Mouse (Mus musculus) lung, adult 2 months (tissue): ENCODE results near the gene Ythdf1. TPM values are rescaled to one million over a fixed set of nuclear protein-coding genes. Genes with fewer than 3 reads are reported as not detected.

ENCODE experiments used
- DNase-seq: peaks from one replicate; pipeline ENCODE4 v3.0.0; 2022
- H3K4me1 ChIP-seq: fragments of 200-500 bp; 2 replicates; pipeline ENCODE4 v1.6.1; 2011; ENCODE audit warnings: low read length; ENCODE audit not compliant: control insufficient read depth, insufficient read depth
- H3K4me3 ChIP-seq: fragments of 200-500 bp; replicated peaks from 2 replicates; pipeline ENCODE3; 2011; ENCODE audit warnings: low read depth, mild to moderate bottlenecking, control low read depth, low read length; ENCODE audit errors: extremely low read depth
- CTCF ChIP-seq: fragments of 200-500 bp; IDR thresholded peaks from 2 replicates; pipeline ENCODE4 v1.5.1; 2011; ENCODE audit warnings: mild to moderate bottlenecking, low read length, control low read depth; ENCODE audit not compliant: insufficient read depth
- POLR2A ChIP-seq: fragments of 200-500 bp; IDR thresholded peaks from 2 replicates; pipeline ENCODE4 v1.6.1; 2011; ENCODE audit warnings: low read depth, mild to moderate bottlenecking, control low read depth, low read length, borderline replicate concordance; ENCODE audit errors: extremely low read depth
- WGBS: fragments of 180-500 bp; shearing (Covaris S2); methylation state at CpG from one replicate; pipeline ENCODE4 v1.1.7; 2018; 5-methylcytosine and 5-hydroxymethylcytosine counted together
- polyA plus RNA-seq: library from polyadenylated mRNA; depleted of rRNA; stranded (reverse); fragments of >200 nt; gene quantifications from 2 replicates; pipeline ENCODE4 v1.2.3, GENCODE M21; 2012; rRNA removed

Gene Ythdf1
- polyA plus RNA-seq, 1 experiment = 42.9 TPM

DNA sequence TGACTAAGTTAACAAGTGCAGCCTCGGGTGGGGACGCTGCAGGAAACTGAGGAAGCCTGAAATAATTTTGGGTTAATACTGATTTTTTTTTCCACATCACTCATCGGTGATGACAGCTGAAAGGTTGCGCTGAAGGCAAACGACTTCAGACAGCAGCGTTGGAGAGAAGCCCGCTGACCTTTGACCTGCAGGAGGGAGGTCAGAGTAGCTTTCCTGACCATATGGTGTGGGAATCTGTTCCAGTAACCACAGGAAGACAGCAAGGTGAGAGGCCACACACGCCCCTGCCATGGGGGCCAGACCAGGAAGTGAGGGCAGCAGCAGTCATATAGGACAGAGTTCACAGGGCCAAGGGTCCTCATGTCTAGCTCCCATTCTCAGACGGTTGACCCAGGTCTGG, 39.5 kb downstream of the Ythdf1 start:
- no peak for DNase-seq
- TF ChIP-seq CTCF (no peak), POLR2A (no peak)
- Histone ChIP-seq H3K4me1 (no peaks in the 10 kb centered on the region), H3K4me3 (no peak overlapping the region)
- 40% methylated on average over 9 of the region's 9 CpGs for WGBS

DNA sequence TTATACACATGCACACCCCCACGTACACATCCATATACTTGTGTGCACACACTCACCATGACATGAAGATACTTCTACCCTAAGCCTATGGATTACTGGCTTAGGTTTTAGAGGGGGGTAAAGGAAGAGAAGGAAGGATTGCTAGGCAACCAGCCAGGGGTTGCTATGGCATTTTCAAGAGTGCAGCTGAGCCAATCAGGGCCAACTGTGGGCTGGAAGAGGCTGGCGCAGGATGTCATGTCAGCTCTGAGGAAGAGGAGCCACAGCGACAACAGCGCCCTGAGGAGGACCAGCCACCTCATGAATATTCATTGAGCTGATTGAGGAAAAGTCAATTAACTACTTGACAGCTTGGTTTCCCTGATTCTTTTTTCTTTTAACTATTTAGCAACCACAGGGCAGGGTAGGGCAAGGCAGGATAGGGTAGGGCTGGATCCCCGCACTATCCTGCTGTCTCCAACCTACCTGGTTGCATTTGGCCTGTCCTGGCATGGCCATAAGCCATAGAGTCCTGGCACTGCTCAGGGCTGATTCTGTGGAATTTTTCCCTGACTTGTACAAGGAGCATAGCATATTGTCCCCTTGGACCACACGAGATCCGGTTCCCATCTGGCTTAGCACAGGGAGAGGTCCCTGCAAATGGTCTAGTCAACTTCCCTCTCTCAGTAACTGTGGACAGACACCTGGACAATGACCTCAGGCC, 41.2 kb downstream of the Ythdf1 start:
- H3K4me3 ChIP-seq = no peak overlapping the region
- no peaks in the 10 kb centered on the region for H3K4me1 ChIP-seq
- TF ChIP-seq POLR2A = no peak
- TF ChIP-seq CTCF = no peak
- no peak for DNase-seq
- WGBS = 52% methylated on average over 7 of the region's 7 CpGs

DNA sequence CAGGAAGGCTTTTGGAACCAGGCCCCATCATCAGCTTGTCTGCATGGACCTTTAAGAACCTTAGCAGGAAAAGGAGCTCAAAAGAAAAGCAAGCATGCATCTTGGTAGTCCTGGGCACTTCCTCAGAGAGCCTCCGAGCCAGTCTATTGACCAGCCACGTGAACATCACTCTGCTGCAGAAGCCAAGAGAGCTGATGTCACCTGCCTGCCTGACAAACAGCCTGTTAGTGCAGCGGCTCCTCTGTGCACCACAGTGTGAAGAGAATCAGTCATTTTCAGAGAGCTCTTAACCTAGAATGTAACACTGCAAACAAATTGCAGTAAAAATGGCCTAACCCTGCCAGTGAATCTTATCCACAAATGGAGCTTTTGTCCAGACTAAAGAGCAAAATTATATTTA, 50.7 kb downstream of the Ythdf1 start:
- no peak for TF ChIP-seq CTCF
- no peak for TF ChIP-seq POLR2A
- Histone ChIP-seq H3K4me3 (no peak overlapping the region), H3K4me1 (no peaks in the 10 kb centered on the region)
- no peak for DNase-seq
- 44% methylated on average over 3 of the region's 3 CpGs for WGBS

DNA sequence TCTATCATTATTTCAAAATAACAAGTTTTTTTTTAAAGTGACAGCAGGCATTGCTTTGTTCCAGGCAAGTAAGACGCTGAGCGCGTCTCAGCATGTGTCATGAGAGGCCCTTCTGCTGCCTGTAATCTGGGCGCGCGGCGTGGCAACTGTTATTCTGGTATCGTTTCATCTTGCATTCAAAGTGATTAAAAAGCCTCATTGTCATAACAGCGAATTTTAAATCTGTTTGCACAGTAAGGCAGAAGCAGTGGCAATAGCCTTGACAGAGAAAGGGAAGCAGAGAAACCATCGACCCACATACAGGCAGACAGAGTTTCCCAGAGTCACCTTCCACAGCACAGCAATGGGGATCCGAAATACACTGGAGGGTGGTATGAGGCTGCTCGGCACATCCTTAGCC, 59.2 kb downstream of the Ythdf1 start:
- TF ChIP-seq CTCF (no peak), POLR2A (no peak)
- no peak for DNase-seq
- WGBS = 81% methylated on average over 12 of the region's 12 CpGs
- Histone ChIP-seq H3K4me3 (no peak overlapping the region), H3K4me1 (no peaks in the 10 kb centered on the region)

DNA sequence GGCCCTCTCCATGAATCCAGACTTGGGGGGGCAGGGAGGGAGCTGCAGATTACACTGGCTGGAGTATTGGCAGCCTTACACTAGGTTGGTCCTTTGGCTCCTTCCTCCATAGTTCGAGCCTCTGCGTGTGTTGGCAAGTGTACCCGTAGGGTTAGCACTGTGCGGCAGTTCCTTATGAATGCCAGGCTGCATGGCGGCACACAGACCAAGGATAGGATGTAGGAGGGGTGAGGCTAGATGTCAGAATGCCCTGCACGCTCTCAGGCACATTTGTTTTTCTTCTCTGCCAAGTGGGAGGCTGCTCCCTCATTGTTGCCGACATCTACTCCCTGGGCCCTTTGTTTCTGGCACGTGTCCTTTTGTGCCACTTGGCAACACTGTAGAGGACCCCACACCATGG, 63.6 kb downstream of the Ythdf1 start:
- 68% methylated on average over 8 of the region's 8 CpGs for WGBS
- no peak for TF ChIP-seq POLR2A
- no peak for TF ChIP-seq CTCF
- DNase-seq = no peak
- Histone ChIP-seq H3K4me1 (no peaks in the 10 kb centered on the region), H3K4me3 (no peak overlapping the region)

DNA sequence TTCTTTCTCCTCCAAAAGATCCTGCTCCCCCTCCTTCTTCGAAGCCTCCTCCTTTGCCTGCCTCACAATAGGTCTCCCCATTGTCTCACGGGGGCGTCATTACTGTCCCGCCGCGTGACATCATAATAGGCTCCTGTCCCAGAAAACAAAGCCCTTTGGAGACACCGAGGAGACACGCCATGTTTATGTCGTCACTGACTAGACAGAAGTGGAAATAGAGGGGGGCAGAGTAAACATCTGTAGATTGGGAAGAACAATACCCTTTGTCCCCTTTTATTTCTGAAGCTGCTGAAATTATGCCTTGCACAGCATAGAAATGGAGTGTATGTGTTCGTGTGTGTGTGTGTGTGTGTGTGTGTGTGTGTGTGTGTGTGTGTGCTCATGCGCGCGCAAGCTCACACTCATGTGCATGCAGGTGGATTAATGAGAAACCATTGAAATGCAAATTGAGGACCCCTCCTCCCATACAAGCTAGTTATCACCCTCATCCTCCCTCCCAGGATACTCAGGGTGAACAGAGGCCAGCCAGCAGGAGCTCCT, 65.7 kb downstream of the Ythdf1 start:
- Histone ChIP-seq H3K4me1 (no peaks in the 10 kb centered on the region), H3K4me3 (no peak overlapping the region)
- WGBS = 13% methylated on average over 13 of the region's 13 CpGs
- DNase-seq = no peak
- TF ChIP-seq CTCF = no peak
- TF ChIP-seq POLR2A = no peak

Other genes with a start within 250 kb of the Ythdf1 start
- gene Dido1, start 210.9 kb downstream of the Ythdf1 start, polyA plus RNA-seq = 10.9 and 17.4 TPM in 2 replicates
- gene Gid8, start 210.8 kb downstream of the Ythdf1 start, polyA plus RNA-seq = 16.6 and 27.8 TPM in 2 replicates
- gene Slc17a9, start 195.7 kb downstream of the Ythdf1 start, polyA plus RNA-seq = 10.1 and 10.2 TPM in 2 replicates
- not detected in 2 replicates for gene Bhlhe23, start 144.0 kb downstream of the Ythdf1 start, polyA plus RNA-seq
- gene Birc7, start 8.1 kb upstream of the Ythdf1 start, polyA plus RNA-seq = not detected in 2 replicates
- 87.4 and 123 TPM in 2 replicates for gene Nkain4, start 33.8 kb upstream of the Ythdf1 start, polyA plus RNA-seq
- gene Arfgap1, start 46.3 kb upstream of the Ythdf1 start, polyA plus RNA-seq = 38.6 and 46.3 TPM in 2 replicates
- 3.2 TPM in 2 replicates for gene Col20a1, start 65.6 kb upstream of the Ythdf1 start, polyA plus RNA-seq
- 0.02 TPM in 1 of 2 replicates, not detected in the other for gene Chrna4, start 122.6 kb upstream of the Ythdf1 start, polyA plus RNA-seq
- 0.02 TPM in 2 replicates for gene Kcnq2, start 214.4 kb upstream of the Ythdf1 start, polyA plus RNA-seq
- 12.6 and 44.1 TPM in 2 replicates for gene Eef1a2, start 236.1 kb upstream of the Ythdf1 start, polyA plus RNA-seq